Mouse (Mus musculus) forebrain, embryonic 12.5 days (tissue): ENCODE measurements around the gene Smarcal1. TPM values are rescaled to one million over a fixed set of nuclear protein-coding genes. Genes with fewer than 3 reads are reported as not detected.

Experiments
- ATAC-seq: fragments of 200-750 bp; cut with Nextera tagmentation; 2 replicates; pipeline ENCODE4 v1.8.0; 2017; ENCODE audit warnings: moderate TSS enrichment; ENCODE audit not compliant: low FRiP score
- H3K27ac ChIP-seq: fragments of 300-500 bp; sonication (generic); 2 replicates; pipeline ENCODE4 v1.5.1; 2016; ENCODE audit warnings: mild to moderate bottlenecking
- H3K27me3 ChIP-seq: fragments of 300-500 bp; sonication (generic); 2 replicates; pipeline ENCODE4 v1.6.1; 2016; ENCODE audit warnings: mild to moderate bottlenecking
- H3K36me3 ChIP-seq: fragments of 300-500 bp; sonication (generic); replicated peaks from 2 replicates; pipeline ENCODE4 v1.6.1; 2016; ENCODE audit warnings: mild to moderate bottlenecking
- H3K4me1 ChIP-seq: fragments of 300-500 bp; sonication (generic); 2 replicates; pipeline ENCODE4 v1.6.1; 2016
- H3K4me2 ChIP-seq: fragments of 300-500 bp; sonication (generic); 2 replicates; pipeline ENCODE4 v1.6.1; 2016; ENCODE audit warnings: mild to moderate bottlenecking, moderate library complexity
- H3K4me3 ChIP-seq: fragments of 300-500 bp; sonication (generic); replicated peaks from 2 replicates; pipeline ENCODE4 v1.5.1; 2016; ENCODE audit warnings: mild to moderate bottlenecking
- H3K9ac ChIP-seq: fragments of 300-500 bp; sonication (generic); 2 replicates; pipeline ENCODE4 v1.6.1; 2016; ENCODE audit warnings: mild to moderate bottlenecking
- H3K9me3 ChIP-seq: fragments of 300-500 bp; sonication (generic); 2 replicates; pipeline ENCODE4 v1.6.1; 2016
- WGBS: fragments of 180-500 bp; shearing (Covaris S2); methylation state at CpG from one replicate; pipeline ENCODE4 v1.1.7; 2016; 5-methylcytosine and 5-hydroxymethylcytosine counted together
- polyA plus RNA-seq: library from polyadenylated mRNA; unstranded; fragments of >200 nt; fragmentation: Nextera tagmentation; extraction: Ambion mirVana; gene quantifications from 2 replicates; pipeline ENCODE4 v1.2.1, GENCODE M21; 2016

Gene Smarcal1
- 31.7 and 31.8 TPM in 2 replicates for polyA plus RNA-seq

GRCm38 (mm10) chr1:72582947-72583731, at the start of gene Smarcal1:
Smarcal1 (plus strand) TSS chr1:72583251.
- Histone ChIP-seq H3K4me3 (peak within 1 kb of the TSS; percentile 71), H3K9ac (peak within 1 kb of the TSS; percentile 62)

GRCm38 (mm10) chr1:72533439-72533838, 49.6 kb upstream of the Smarcal1 start:
- no peak for ATAC-seq
- H3K4me3 ChIP-seq: no peak overlapping the region

More at GRCm38 (mm10) chr1:72582947-72583731, at the start of gene Smarcal1:
- no peaks in the 10 kb centered on the region for H3K9me3 ChIP-seq
- peak; percentile 99 for ATAC-seq
- peak within 1 kb of the TSS; percentile 56 for H3K4me2 ChIP-seq
- peaks cover 25% of the 10 kb centered on the region for H3K36me3 ChIP-seq
- peaks cover 29% of the 10 kb centered on the region for H3K4me1 ChIP-seq
- H3K27me3 ChIP-seq: no peaks in the 10 kb centered on the region
- peak within 1 kb of the TSS; percentile 87 for H3K27ac ChIP-seq
- under 1% methylated on average over 25 of the region's 25 CpGs for WGBS

DNA sequence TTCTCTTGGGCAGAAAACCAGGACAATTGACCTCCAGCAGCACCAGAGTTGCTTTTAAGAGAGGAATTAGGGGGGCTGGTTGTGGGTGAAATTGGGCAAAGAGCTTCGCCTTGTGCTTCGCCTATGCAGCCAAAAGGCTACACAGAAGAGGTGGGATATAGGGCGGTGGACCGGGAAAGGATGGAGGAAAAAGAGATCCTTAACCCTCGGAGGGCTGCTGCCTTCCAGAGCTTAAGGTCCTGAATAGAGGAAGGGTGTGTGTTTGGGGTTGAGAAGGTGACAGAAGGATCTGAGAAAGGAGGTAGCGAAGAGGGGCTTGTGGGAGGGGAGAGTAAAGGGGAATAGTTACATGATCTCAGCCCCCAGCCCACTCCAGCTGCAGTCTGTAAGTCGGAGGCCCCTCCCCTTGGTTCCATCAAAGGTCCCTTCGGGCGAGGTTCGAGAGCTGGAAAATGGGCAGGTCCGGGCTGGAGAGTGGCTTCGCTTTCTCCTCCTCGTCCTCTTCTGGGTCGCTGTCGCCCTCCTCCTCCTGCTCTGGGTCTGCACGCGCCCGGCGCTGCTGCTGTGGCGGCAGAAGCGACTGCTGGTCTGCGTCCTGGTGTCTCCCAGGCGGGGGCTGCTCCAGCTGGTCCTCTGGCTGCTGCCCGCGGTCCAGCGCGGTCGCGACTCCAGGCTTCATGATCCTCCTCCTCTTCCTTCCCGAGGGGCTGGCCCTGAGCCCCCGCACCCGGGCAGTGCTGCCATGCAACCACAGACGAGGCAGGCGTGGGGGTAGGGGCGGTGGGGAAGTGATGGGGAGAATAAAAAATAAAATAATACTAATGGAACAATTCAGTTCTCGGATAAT, 47.1 kb upstream of the Smarcal1 start:
- H3K4me1 ChIP-seq: peaks cover 12% of the 10 kb centered on the region
- H3K9ac ChIP-seq: peak overlapping the region; percentile 44
- H3K9me3 ChIP-seq: no peaks in the 10 kb centered on the region
- peaks cover 49% of the 10 kb centered on the region for H3K27me3 ChIP-seq
- peak overlapping the region; percentile 42 for H3K4me3 ChIP-seq
- ATAC-seq: peak; percentile 72
- H3K36me3 ChIP-seq: no peaks in the 10 kb centered on the region
- no peak overlapping the region for H3K27ac ChIP-seq
- H3K4me2 ChIP-seq: peak overlapping the region; percentile 86
- WGBS: 3% methylated on average over 33 of the region's 36 CpGs

More at GRCm38 (mm10) chr1:72533439-72533838, 49.6 kb upstream of the Smarcal1 start:
- Histone ChIP-seq H3K4me2 (no peak overlapping the region), H3K9me3 (no peaks in the 10 kb centered on the region), H3K9ac (no peak overlapping the region), H3K27ac (no peak overlapping the region), H3K36me3 (no peaks in the 10 kb centered on the region), H3K4me1 (peaks cover 12% of the 10 kb centered on the region), H3K27me3 (peaks cover 49% of the 10 kb centered on the region)

DNA sequence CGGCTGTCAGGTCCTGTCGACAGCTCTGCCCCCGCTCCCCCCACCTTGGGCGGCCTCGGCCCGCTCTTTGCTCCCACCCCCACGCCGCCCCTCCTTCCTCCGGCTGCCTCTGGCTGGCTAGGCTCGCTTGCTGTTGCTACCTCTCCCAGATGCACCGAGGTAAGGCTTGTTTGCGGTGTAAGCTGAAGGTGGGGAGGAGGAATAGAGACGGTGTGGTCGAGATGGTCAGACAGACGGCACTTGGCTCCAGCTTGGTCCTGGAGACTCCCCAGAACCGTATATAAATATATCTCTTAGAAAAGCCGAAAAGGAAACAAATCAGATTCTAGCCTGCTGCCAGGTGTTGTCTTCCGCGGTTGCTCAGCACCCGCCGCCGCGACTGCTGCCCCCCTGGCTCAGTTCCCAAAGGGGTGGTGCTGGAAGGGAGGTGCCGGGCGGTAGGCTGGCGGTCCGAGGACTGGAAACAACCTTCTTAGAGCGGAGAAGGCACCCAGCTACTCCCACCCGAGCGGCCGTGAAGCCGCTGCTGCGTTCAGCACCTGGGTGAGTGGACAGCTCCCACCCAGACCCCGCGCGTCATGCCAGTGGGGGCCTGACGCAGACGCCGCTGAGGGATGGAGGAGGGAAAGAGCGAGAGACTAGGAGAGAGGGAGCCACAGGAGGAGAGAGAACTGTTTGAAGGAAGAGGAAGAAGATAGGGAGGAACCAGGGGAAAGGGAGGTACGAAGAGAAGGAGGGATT, 46.3 kb upstream of the Smarcal1 start, which contains the start of gene March4:
March4 (minus strand) TSS at position 320 of the 741 bp plus-strand sequence.
- Histone ChIP-seq H3K9ac (peak within 1 kb of the TSS; percentile 44), H3K36me3 (no peaks in the 10 kb centered on the region), H3K9me3 (no peaks in the 10 kb centered on the region), H3K4me3 (peak within 1 kb of the TSS; percentile 42), H3K27me3 (peaks cover 49% of the 10 kb centered on the region), H3K4me1 (peaks cover 12% of the 10 kb centered on the region), H3K4me2 (peak within 1 kb of the TSS; percentile 86), H3K27ac (no peak within 1 kb of the TSS)
- WGBS: under 1% methylated on average over 39 of the region's 41 CpGs
- peak; percentile 71 for ATAC-seq

DNA sequence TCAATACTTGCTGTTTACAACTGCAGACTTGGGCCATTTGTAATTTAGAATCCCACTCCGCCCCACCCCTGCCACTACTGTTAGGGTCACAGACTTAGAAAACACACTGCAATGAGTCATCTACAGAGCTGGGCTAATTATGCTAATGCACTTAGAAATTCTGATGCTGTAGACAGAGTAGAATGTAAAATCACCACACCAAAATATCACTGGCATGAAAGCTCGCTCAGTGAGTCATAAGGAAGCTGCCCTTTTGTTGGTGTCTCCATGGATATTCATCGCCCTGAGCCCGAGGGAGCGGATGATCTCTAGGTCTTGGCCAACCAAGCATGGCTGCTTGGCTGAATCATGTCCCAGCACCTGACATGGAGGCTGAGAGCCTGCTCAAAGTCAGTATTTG, 44.8 kb upstream of the Smarcal1 start:
- ATAC-seq: no peak
- H3K4me1 ChIP-seq: peaks cover 12% of the 10 kb centered on the region
- no peak overlapping the region for H3K27ac ChIP-seq
- H3K4me2 ChIP-seq: no peak overlapping the region
- H3K27me3 ChIP-seq: peaks cover 47% of the 10 kb centered on the region
- no peaks in the 10 kb centered on the region for H3K36me3 ChIP-seq
- 75% methylated on average over 5 of the region's 5 CpGs for WGBS
- no peaks in the 10 kb centered on the region for H3K9me3 ChIP-seq
- no peak overlapping the region for H3K4me3 ChIP-seq
- no peak overlapping the region for H3K9ac ChIP-seq

DNA sequence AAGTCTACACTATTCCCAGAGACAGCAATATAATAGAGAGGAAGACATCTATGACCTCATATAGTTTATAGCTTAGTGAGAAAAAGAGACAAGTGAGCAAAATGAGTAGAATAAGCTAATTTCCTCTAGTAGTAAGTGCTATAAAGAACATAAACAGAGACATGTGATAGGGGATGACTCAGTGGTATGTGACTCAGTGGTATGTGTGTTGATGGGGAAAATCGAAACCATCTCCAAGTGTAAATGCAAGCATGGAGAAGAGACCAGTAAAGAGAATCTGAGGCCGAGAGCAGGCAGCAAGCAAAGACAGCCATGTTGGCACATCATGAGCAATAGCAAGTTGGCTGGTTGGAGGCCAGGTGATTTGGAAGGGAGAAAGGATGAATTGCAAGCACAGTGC, 32.7 kb upstream of the Smarcal1 start:
- ATAC-seq: no peak
- no peaks in the 10 kb centered on the region for H3K27me3 ChIP-seq
- no peak overlapping the region for H3K4me2 ChIP-seq
- WGBS: 91% methylated on average over 2 of the region's 2 CpGs
- H3K4me1 ChIP-seq: no peaks in the 10 kb centered on the region
- no peak overlapping the region for H3K4me3 ChIP-seq
- H3K36me3 ChIP-seq: no peaks in the 10 kb centered on the region
- no peaks in the 10 kb centered on the region for H3K9me3 ChIP-seq
- no peak overlapping the region for H3K27ac ChIP-seq
- H3K9ac ChIP-seq: no peak overlapping the region

GRCm38 (mm10) chr1:72556471-72556870, 26.6 kb upstream of the Smarcal1 start:
- Histone ChIP-seq H3K27me3 (no peaks in the 10 kb centered on the region), H3K27ac (no peak overlapping the region), H3K9me3 (no peaks in the 10 kb centered on the region), H3K36me3 (no peaks in the 10 kb centered on the region), H3K4me1 (no peaks in the 10 kb centered on the region), H3K4me2 (no peak overlapping the region), H3K9ac (no peak overlapping the region), H3K4me3 (no peak overlapping the region)
- 80% methylated on average over 3 of the region's 3 CpGs for WGBS
- no peak for ATAC-seq

DNA sequence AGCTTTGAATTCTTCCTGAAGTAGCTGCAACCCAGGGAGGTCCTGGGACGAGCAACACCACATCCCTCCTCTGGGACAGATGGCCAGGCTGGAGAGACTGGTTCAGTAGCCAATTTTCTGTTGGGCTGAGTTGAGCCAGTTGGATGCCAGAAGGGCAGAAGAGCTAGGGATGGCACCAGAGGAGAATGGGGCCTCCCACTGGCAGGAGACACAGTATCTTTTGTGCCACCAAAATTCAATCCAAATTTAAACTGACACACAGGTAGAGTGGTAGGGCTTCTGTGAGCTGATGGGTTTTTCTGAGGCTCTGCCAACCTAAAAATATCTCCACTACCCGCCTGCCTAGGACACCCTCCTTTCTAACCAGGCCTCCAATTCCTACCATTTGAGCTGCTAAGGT, 24.4 kb upstream of the Smarcal1 start:
- Histone ChIP-seq H3K9ac (no peak overlapping the region), H3K4me2 (no peak overlapping the region), H3K27me3 (no peaks in the 10 kb centered on the region), H3K27ac (no peak overlapping the region), H3K36me3 (no peaks in the 10 kb centered on the region), H3K4me3 (no peak overlapping the region), H3K9me3 (no peaks in the 10 kb centered on the region), H3K4me1 (no peaks in the 10 kb centered on the region)
- 59% methylated on average over 2 of the region's 2 CpGs for WGBS
- ATAC-seq: no peak

- no peaks in the 10 kb centered on the region for H3K27me3 ChIP-seq
- H3K9me3 ChIP-seq: no peaks in the 10 kb centered on the region
- peaks cover 5% of the 10 kb centered on the region for H3K4me1 ChIP-seq
- ATAC-seq: no peak
- no peak overlapping the region for H3K4me3 ChIP-seq
- H3K36me3 ChIP-seq: no peaks in the 10 kb centered on the region
- 85% methylated on average over 6 of the region's 6 CpGs for WGBS
- H3K9ac ChIP-seq: no peak overlapping the region
- H3K4me2 ChIP-seq: no peak overlapping the region
- H3K27ac ChIP-seq: no peak overlapping the region
Observed at GRCm38 (mm10) chr1:72564334-72564962, 18.6 kb upstream of the Smarcal1 start.

DNA sequence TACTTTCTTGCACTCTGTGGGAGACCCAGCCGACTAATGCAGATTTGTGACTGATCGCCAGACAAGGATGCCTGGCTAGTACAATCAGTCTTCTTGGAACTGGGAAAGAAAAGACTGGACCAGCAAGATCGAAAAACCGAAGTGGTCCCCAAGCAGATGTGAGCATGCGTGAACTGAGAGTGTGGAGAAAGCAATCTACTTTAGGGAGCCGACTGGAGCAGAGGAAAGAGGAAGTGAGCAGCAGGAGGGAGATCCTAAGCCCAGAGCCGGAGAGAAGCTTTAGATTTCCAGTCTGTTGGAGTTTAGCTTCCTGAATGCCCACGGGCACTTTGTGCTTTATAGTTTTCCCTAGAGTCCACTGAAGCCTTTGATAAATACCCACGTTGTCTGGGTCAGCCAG, 16.0 kb upstream of the Smarcal1 start:
- ATAC-seq: no peak
- Histone ChIP-seq H3K9me3 (no peaks in the 10 kb centered on the region), H3K27ac (no peak overlapping the region), H3K36me3 (no peaks in the 10 kb centered on the region), H3K9ac (no peak overlapping the region), H3K4me3 (no peak overlapping the region), H3K4me1 (peaks cover 7% of the 10 kb centered on the region), H3K4me2 (peak overlapping the region; percentile 35), H3K27me3 (no peaks in the 10 kb centered on the region)
- WGBS: 33% methylated on average over 9 of the region's 9 CpGs

GRCm38 (mm10) chr1:72568725-72569124, 14.3 kb upstream of the Smarcal1 start:
- no peak overlapping the region for H3K9ac ChIP-seq
- no peak overlapping the region for H3K4me3 ChIP-seq
- no peak overlapping the region for H3K27ac ChIP-seq
- no peaks in the 10 kb centered on the region for H3K36me3 ChIP-seq
- peaks cover 7% of the 10 kb centered on the region for H3K4me1 ChIP-seq
- no peaks in the 10 kb centered on the region for H3K27me3 ChIP-seq
- 93% methylated on average over 8 of the region's 8 CpGs for WGBS
- no peak overlapping the region for H3K4me2 ChIP-seq
- H3K9me3 ChIP-seq: no peaks in the 10 kb centered on the region
- no peak for ATAC-seq
